Mouse (Mus musculus): ENCODE measurements at regions not wholly inside any gene's neighbourhood (a gene's known extent, or its start where the extent isn't known, plus 50 kb on each side); places are given as distances from the start of the nearest gene placed in this dataset.

- DNase-seq (ENCODE audit: low spot score) (no peak), ATAC-seq (ENCODE audit: low FRiP score) (no peak)
- H3K9ac ChIP-seq (ENCODE audit: low read depth, low read length): no peak overlapping the region
- H3K36me3 ChIP-seq (ENCODE audit: control insufficient read depth, insufficient read depth, low read length): no peaks in the 10 kb centered on the region
- H3K27ac ChIP-seq (ENCODE audit: low read depth, low read length): no peak overlapping the region
- H3K27me3 ChIP-seq (ENCODE audit: control insufficient read depth, insufficient read depth, low read length): no peaks in the 10 kb centered on the region
- H3K4me2 ChIP-seq (replicated peaks; ENCODE audit: low read depth, low read length): no peak overlapping the region
- H3K9me3 ChIP-seq (ENCODE audit: control insufficient read depth, low read length): no peaks in the 10 kb centered on the region
- no peak overlapping the region for H3K4me3 ChIP-seq (ENCODE audit: low read depth, low read length)
- WGBS: 88% methylated on average over 8 of the region's 8 CpGs
- H3K4me1 ChIP-seq (replicated peaks; ENCODE audit: control insufficient read depth, insufficient read depth, low read length): no peaks in the 10 kb centered on the region
These were observed 116.6 kb downstream of the Sec23ip start for GRCm38 (mm10) chr7:128861376-128861775.

- H3K27ac ChIP-seq (ENCODE audit: low read depth, low read length): no peak overlapping the region
- H3K9ac ChIP-seq (ENCODE audit: low read depth, low read length): no peak overlapping the region
- no peaks in the 10 kb centered on the region for H3K27me3 ChIP-seq (ENCODE audit: control insufficient read depth, insufficient read depth, low read length)
- H3K4me3 ChIP-seq (ENCODE audit: low read depth, low read length): no peak overlapping the region
- DNase-seq (ENCODE audit: low spot score) (no peak), ATAC-seq (ENCODE audit: low FRiP score) (no peak)
- no peaks in the 10 kb centered on the region for H3K9me3 ChIP-seq (ENCODE audit: control insufficient read depth, low read length)
- no peak overlapping the region for H3K4me2 ChIP-seq (replicated peaks; ENCODE audit: low read depth, low read length)
- no peaks in the 10 kb centered on the region for H3K36me3 ChIP-seq (ENCODE audit: control insufficient read depth, insufficient read depth, low read length)
- WGBS: 83% methylated on average over 2 of the region's 2 CpGs
- H3K4me1 ChIP-seq (replicated peaks; ENCODE audit: control insufficient read depth, insufficient read depth, low read length): no peaks in the 10 kb centered on the region
These were observed 124.1 kb downstream of the Sec23ip start for GRCm38 (mm10) chr7:128868799-128869198.

GRCm38 (mm10) chr7:128884015-128884414 lies 139.3 kb downstream of the Sec23ip start:
- Histone ChIP-seq H3K4me1 (replicated peaks; ENCODE audit: control insufficient read depth, insufficient read depth, low read length) (no peaks in the 10 kb centered on the region), H3K4me2 (replicated peaks; ENCODE audit: low read depth, low read length) (no peak overlapping the region), H3K27me3 (ENCODE audit: control insufficient read depth, insufficient read depth, low read length) (no peaks in the 10 kb centered on the region), H3K36me3 (ENCODE audit: control insufficient read depth, insufficient read depth, low read length) (no peaks in the 10 kb centered on the region), H3K4me3 (ENCODE audit: low read depth, low read length) (no peak overlapping the region), H3K9me3 (ENCODE audit: control insufficient read depth, low read length) (no peaks in the 10 kb centered on the region), H3K9ac (ENCODE audit: low read depth, low read length) (no peak overlapping the region), H3K27ac (ENCODE audit: low read depth, low read length) (no peak overlapping the region)
- WGBS: 65% methylated on average over 3 of the region's 3 CpGs
- ATAC-seq (ENCODE audit: low FRiP score): no peak
- no peak for DNase-seq (ENCODE audit: low spot score)

GRCm38 (mm10) chr7:128885551-128885950 lies 140.8 kb downstream of the Sec23ip start:
- Histone ChIP-seq H3K27me3 (ENCODE audit: control insufficient read depth, insufficient read depth, low read length) (no peaks in the 10 kb centered on the region), H3K4me2 (replicated peaks; ENCODE audit: low read depth, low read length) (no peak overlapping the region), H3K36me3 (ENCODE audit: control insufficient read depth, insufficient read depth, low read length) (no peaks in the 10 kb centered on the region), H3K9me3 (ENCODE audit: control insufficient read depth, low read length) (no peaks in the 10 kb centered on the region), H3K4me3 (ENCODE audit: low read depth, low read length) (no peak overlapping the region), H3K9ac (ENCODE audit: low read depth, low read length) (no peak overlapping the region), H3K27ac (ENCODE audit: low read depth, low read length) (no peak overlapping the region), H3K4me1 (replicated peaks; ENCODE audit: control insufficient read depth, insufficient read depth, low read length) (no peaks in the 10 kb centered on the region)
- 54% methylated on average over 4 of the region's 4 CpGs for WGBS
- DNase-seq (ENCODE audit: low spot score): no peak
- no peak for ATAC-seq (ENCODE audit: low FRiP score)

- 89% methylated on average over 4 of the region's 4 CpGs for WGBS
- ATAC-seq (ENCODE audit: low FRiP score) (no peak), DNase-seq (ENCODE audit: low spot score) (no peak)
- Histone ChIP-seq H3K27me3 (ENCODE audit: control insufficient read depth, insufficient read depth, low read length) (no peaks in the 10 kb centered on the region), H3K9ac (ENCODE audit: low read depth, low read length) (no peak overlapping the region), H3K27ac (ENCODE audit: low read depth, low read length) (no peak overlapping the region), H3K4me2 (replicated peaks; ENCODE audit: low read depth, low read length) (no peak overlapping the region), H3K9me3 (ENCODE audit: control insufficient read depth, low read length) (no peaks in the 10 kb centered on the region), H3K4me3 (ENCODE audit: low read depth, low read length) (no peak overlapping the region), H3K36me3 (ENCODE audit: control insufficient read depth, insufficient read depth, low read length) (no peaks in the 10 kb centered on the region), H3K4me1 (replicated peaks; ENCODE audit: control insufficient read depth, insufficient read depth, low read length) (no peaks in the 10 kb centered on the region)
These were observed 165.4 kb downstream of the Sec23ip start for GRCm38 (mm10) chr7:128910134-128910533.

- Histone ChIP-seq H3K4me1 (replicated peaks; ENCODE audit: control insufficient read depth, insufficient read depth, low read length) (no peaks in the 10 kb centered on the region), H3K4me3 (ENCODE audit: low read depth, low read length) (no peak overlapping the region), H3K36me3 (ENCODE audit: control insufficient read depth, insufficient read depth, low read length) (no peaks in the 10 kb centered on the region), H3K27ac (ENCODE audit: low read depth, low read length) (no peak overlapping the region), H3K27me3 (ENCODE audit: control insufficient read depth, insufficient read depth, low read length) (no peaks in the 10 kb centered on the region), H3K9ac (ENCODE audit: low read depth, low read length) (no peak overlapping the region), H3K4me2 (replicated peaks; ENCODE audit: low read depth, low read length) (no peak overlapping the region), H3K9me3 (ENCODE audit: control insufficient read depth, low read length) (no peaks in the 10 kb centered on the region)
- peak; percentile 51 for DNase-seq (ENCODE audit: low spot score)
- no peak for ATAC-seq (ENCODE audit: low FRiP score)
- WGBS: 50% methylated on average over 6 of the region's 6 CpGs
These were observed 193.4 kb downstream of the Sec23ip start for GRCm38 (mm10) chr7:128937976-128938730.

GRCm38 (mm10) chr7:128960575-128960974 lies 215.8 kb downstream of the Sec23ip start:
- no peaks in the 10 kb centered on the region for H3K4me1 ChIP-seq (replicated peaks; ENCODE audit: control insufficient read depth, insufficient read depth, low read length)
- H3K4me2 ChIP-seq (replicated peaks; ENCODE audit: low read depth, low read length): no peak overlapping the region
- no peaks in the 10 kb centered on the region for H3K27me3 ChIP-seq (ENCODE audit: control insufficient read depth, insufficient read depth, low read length)
- ATAC-seq (ENCODE audit: low FRiP score): no peak
- H3K9ac ChIP-seq (ENCODE audit: low read depth, low read length): no peak overlapping the region
- H3K4me3 ChIP-seq (ENCODE audit: low read depth, low read length): no peak overlapping the region
- no peak overlapping the region for H3K27ac ChIP-seq (ENCODE audit: low read depth, low read length)
- H3K9me3 ChIP-seq (ENCODE audit: control insufficient read depth, low read length): no peaks in the 10 kb centered on the region
- WGBS: 92% methylated on average over 5 of the region's 5 CpGs
- H3K36me3 ChIP-seq (ENCODE audit: control insufficient read depth, insufficient read depth, low read length): no peaks in the 10 kb centered on the region
- DNase-seq (ENCODE audit: low spot score): no peak

- Histone ChIP-seq H3K4me3 (ENCODE audit: low read depth, low read length) (no peak overlapping the region), H3K4me2 (replicated peaks; ENCODE audit: low read depth, low read length) (no peak overlapping the region), H3K9ac (ENCODE audit: low read depth, low read length) (no peak overlapping the region), H3K27ac (ENCODE audit: low read depth, low read length) (no peak overlapping the region), H3K27me3 (ENCODE audit: control insufficient read depth, insufficient read depth, low read length) (no peaks in the 10 kb centered on the region), H3K9me3 (ENCODE audit: control insufficient read depth, low read length) (no peaks in the 10 kb centered on the region), H3K4me1 (replicated peaks; ENCODE audit: control insufficient read depth, insufficient read depth, low read length) (no peaks in the 10 kb centered on the region), H3K36me3 (ENCODE audit: control insufficient read depth, insufficient read depth, low read length) (no peaks in the 10 kb centered on the region)
- DNase-seq (ENCODE audit: low spot score): no peak
- 87% methylated on average over 4 of the region's 4 CpGs for WGBS
- ATAC-seq (ENCODE audit: low FRiP score): no peak
These were observed 235.2 kb downstream of the Sec23ip start for GRCm38 (mm10) chr7:128979904-128980303.

- H3K27me3 ChIP-seq (ENCODE audit: control insufficient read depth, insufficient read depth, low read length): no peaks in the 10 kb centered on the region
- no peaks in the 10 kb centered on the region for H3K4me1 ChIP-seq (replicated peaks; ENCODE audit: control insufficient read depth, insufficient read depth, low read length)
- ATAC-seq (ENCODE audit: low FRiP score): no peak
- H3K4me3 ChIP-seq (ENCODE audit: low read depth, low read length): no peak overlapping the region
- H3K27ac ChIP-seq (ENCODE audit: low read depth, low read length): no peak overlapping the region
- no peaks in the 10 kb centered on the region for H3K36me3 ChIP-seq (ENCODE audit: control insufficient read depth, insufficient read depth, low read length)
- whole genome bisulfite sequencing: 54% methylated on average over 7 of the region's 7 CpGs
- DNase-seq (ENCODE audit: low spot score): peak; percentile 19
- H3K9me3 ChIP-seq (ENCODE audit: control insufficient read depth, low read length): no peaks in the 10 kb centered on the region
- H3K9ac ChIP-seq (ENCODE audit: low read depth, low read length): no peak overlapping the region
- H3K4me2 ChIP-seq (replicated peaks; ENCODE audit: low read depth, low read length): no peak overlapping the region
These were observed 236.1 kb downstream of the Sec23ip start for GRCm38 (mm10) chr7:128980827-128981226.

Data from hindbrain, embryonic 11.5 days (tissue).